ENCODE assay signal across 8 mouse cellular contexts in genomic region chr6:108064918-108065526, GRCm38 (mm10). TPM values are rescaled to one million over a fixed set of nuclear protein-coding genes. Genes with fewer than 3 reads are reported as not detected.
DNase-seq lines count a peak whose midpoint lies in the region; ATAC-seq and TF ChIP-seq lines count a peak whose summit lies in the region.

Gene Setmar (plus strand): TSS chr6:108065045.

- H3K9ac ChIP-seq in heart, embryonic 11.5 days (ENCODE audit: low read depth, low read length), result peak within 1 kb of the TSS; percentile 75
- H3K9ac ChIP-seq in kidney, embryonic 16.5 days (replicated peaks; ENCODE audit: low read length), result peak within 1 kb of the TSS; percentile 72
- H3K9ac ChIP-seq in liver, adult 2 months (ENCODE audit: low read depth, low read length), result peak within 1 kb of the TSS; percentile 93

- no peaks in the 10 kb centered on the region for H3K79me2 ChIP-seq in liver, adult 2 months (ENCODE audit: control insufficient read depth, insufficient read depth, low read length)
- H3K79me2 ChIP-seq in myocyte (ENCODE audit: control insufficient read depth, insufficient read depth), result no peaks in the 10 kb centered on the region

- TF ChIP-seq POLR2A in liver, adult 2 months (IDR thresholded peaks at IDR 0.05; ENCODE audit: extremely low read depth, insufficient read depth, low read length), result peak; percentile 51
- no peak for TF ChIP-seq POLR2A in myocyte (IDR thresholded peaks at IDR 0.05; ENCODE audit: insufficient read length, low read depth)

- peak within 1 kb of the TSS; percentile 86 for H3K27ac ChIP-seq in heart, embryonic 11.5 days (ENCODE audit: low read depth, low read length)
- peak within 1 kb of the TSS; percentile 89 for H3K27ac ChIP-seq in kidney, embryonic 16.5 days (ENCODE audit: low read length)
- peak within 1 kb of the TSS; percentile 99 for H3K27ac ChIP-seq in liver, adult 2 months (replicated peaks; ENCODE audit: insufficient read depth, low read depth, low read length)

- peak within 1 kb of the TSS; percentile 59 for H3K4me3 ChIP-seq in heart, embryonic 11.5 days (ENCODE audit: low read depth, low read length)
- H3K4me3 ChIP-seq in kidney, embryonic 16.5 days (ENCODE audit: low read length), result peak within 1 kb of the TSS; percentile 59
- peak within 1 kb of the TSS; percentile 81 for H3K4me3 ChIP-seq in liver, adult 2 months (ENCODE audit: insufficient read depth, low read depth, low read length)
- H3K4me3 ChIP-seq in myocyte, result peak within 1 kb of the TSS; percentile 38

- H3K4me1 ChIP-seq in heart, embryonic 11.5 days (ENCODE audit: control insufficient read depth, insufficient read depth, low read length), result no peaks in the 10 kb centered on the region
- H3K4me1 ChIP-seq in kidney, embryonic 16.5 days (ENCODE audit: insufficient read depth, low read length), result no peaks in the 10 kb centered on the region
- no peaks in the 10 kb centered on the region for H3K4me1 ChIP-seq in liver, adult 2 months (ENCODE audit: control insufficient read depth, insufficient read depth, low read length)

- peak within 1 kb of the TSS; percentile 68 for H3K4me2 ChIP-seq in heart, embryonic 11.5 days
- peak within 1 kb of the TSS; percentile 69 for H3K4me2 ChIP-seq in kidney, embryonic 16.5 days (replicated peaks; ENCODE audit: low read depth, low read length)
- peak within 1 kb of the TSS; percentile 74 for H3K4me2 ChIP-seq in myocyte (ENCODE audit: low read depth)

- no peaks in the 10 kb centered on the region for H3K36me3 ChIP-seq in heart, embryonic 11.5 days (ENCODE audit: control insufficient read depth, insufficient read depth, low read length)
- no peaks in the 10 kb centered on the region for H3K36me3 ChIP-seq in kidney, embryonic 16.5 days (ENCODE audit: insufficient read depth, low read length)
- H3K36me3 ChIP-seq in liver, adult 2 months (ENCODE audit: control insufficient read depth, insufficient read depth, low read length), result no peaks in the 10 kb centered on the region; the same call in 1 of the 2 replicates
- no peaks in the 10 kb centered on the region for H3K36me3 ChIP-seq in myocyte (ENCODE audit: control insufficient read depth, insufficient read depth)
- H3K36me3 ChIP-seq in splenic B cell, adult 2 months (ENCODE audit: control insufficient read depth, insufficient read depth, low read length, poor library complexity, severe bottlenecking), result no peaks in the 10 kb centered on the region

- peak; percentile 99 for DNase-seq in B cell, adult 2 months
- peak; percentile 97 for DNase-seq in brain, adult 2 months (ENCODE audit: low read depth, low spot score)
- peak; percentile 88 for DNase-seq in liver, adult 2 months (ENCODE audit: extremely low read depth, low read depth, low spot score)
- DNase-seq in splenic B cell, adult 2 months (ENCODE audit: low read depth, low spot score), result peak; percentile 96

- 1% methylated on average over 24 of the region's 24 CpGs for WGBS in heart, embryonic 11.5 days (ENCODE audit: insufficient replicate concordance)
- WGBS in kidney, embryonic 16.5 days, result 0% methylated on average over 22 of the region's 24 CpGs
- WGBS in liver, adult 2 months, result 0% methylated on average over 24 of the region's 24 CpGs

- no peak for TF ChIP-seq CTCF in liver, adult 2 months (IDR thresholded peaks at IDR 0.05; ENCODE audit: low read depth, low read length)

- H3K9me3 ChIP-seq in heart, embryonic 11.5 days (replicated peaks; ENCODE audit: control insufficient read depth, low read length), result no peaks in the 10 kb centered on the region
- H3K9me3 ChIP-seq in kidney, embryonic 16.5 days (ENCODE audit: low read length), result no peaks in the 10 kb centered on the region

- H3K27me3 ChIP-seq in heart, embryonic 11.5 days (ENCODE audit: control insufficient read depth, insufficient read depth, low read length), result no peaks in the 10 kb centered on the region
- no peaks in the 10 kb centered on the region for H3K27me3 ChIP-seq in kidney, embryonic 16.5 days (ENCODE audit: insufficient read depth, low read length)
- no peaks in the 10 kb centered on the region for H3K27me3 ChIP-seq in liver, adult 2 months (ENCODE audit: control insufficient read depth, insufficient read depth, low read length)
- H3K27me3 ChIP-seq in myocyte (ENCODE audit: control insufficient read depth, insufficient read depth, insufficient read length), result no peaks in the 10 kb centered on the region
- no peaks in the 10 kb centered on the region; the same call in 1 of the 2 replicates for H3K27me3 ChIP-seq in splenic B cell, adult 2 months (ENCODE audit: control insufficient read depth, insufficient read depth, low read length, poor library complexity, severe bottlenecking)

- H3ac ChIP-seq in myocyte (ENCODE audit: control insufficient read depth, insufficient read length), result no peak within 1 kb of the TSS

- ATAC-seq in erythroblast, adult 5-6 weeks (replicated peaks; ENCODE audit: low FRiP score, poor library complexity, severe bottlenecking), result peak; percentile 97
- ATAC-seq in heart, embryonic 11.5 days (replicated peaks; ENCODE audit: insufficient number of reproducible peaks, low FRiP score, low TSS enrichment), result peak; percentile 98
- ATAC-seq in kidney, embryonic 16.5 days (ENCODE audit: low FRiP score, low TSS enrichment), result peak; percentile 98

TF ChIP-seq in myocyte, 11 proteins besides CTCF, POLR2A, EP300 and RAD21:
- TF ChIP-seq SRF (IDR thresholded peaks at IDR 0.05; ENCODE audit: control insufficient read depth, insufficient read length, low read depth), result peak; percentile 59
- TF ChIP-seq TCF12 (IDR thresholded peaks at IDR 0.05; ENCODE audit: insufficient read depth, poor library complexity, severe bottlenecking), result no peak
- no peak for TF ChIP-seq E2F4 (IDR thresholded peaks at IDR 0.05; ENCODE audit: insufficient read depth)
TF ChIP-seq in myocyte: peak in this region for 1.

RNA-seq across cellular contexts. Expression of gene Setmar, which starts in this region (rescaled TPM):
- 1.9 TPM in 1 of 2 replicates, not detected in the other for total RNA-seq in erythroblast, adult 5-6 weeks (2015; ENCODE audit: low replicate concordance)
- total RNA-seq in erythroblast, adult 5-6 weeks (2017; ENCODE audit: low replicate concordance), result 0.94 TPM in 1 of 2 replicates, not detected in the other
- polyA plus RNA-seq in heart, embryonic 11.5 days (2014; fragmentation: Nextera tagmentation; extraction: Ambion mirVana), result 6.6 TPM in 2 replicates
- 8.2 and 9.3 TPM in 2 replicates for polyA plus RNA-seq in kidney, embryonic 16.5 days (2015; fragmentation: Nextera tagmentation; extraction: Ambion mirVana)
- total RNA-seq in liver, adult 2 months (2014; rRNA removed), result 3.6 and 4.1 TPM in 2 replicates
- polyA plus RNA-seq in liver, adult 2 months (2012; rRNA removed), result 1.3 and 1.5 TPM in 2 replicates
- polyA plus RNA-seq in myocyte (2012; fragmentation: generic; extraction: Trizol), result 1.7 TPM

Comparison
In these comparisons a context has a peak if more than half of its experiments do, and no peak if none do; other contexts are left out.
1. Peak in every context shown above with its lines: DNase-seq, ATAC-seq, H3K4me3 ChIP-seq and H3K27ac ChIP-seq.